Mouse (Mus musculus): ENCODE measurements around the gene Ift88.

DNA sequence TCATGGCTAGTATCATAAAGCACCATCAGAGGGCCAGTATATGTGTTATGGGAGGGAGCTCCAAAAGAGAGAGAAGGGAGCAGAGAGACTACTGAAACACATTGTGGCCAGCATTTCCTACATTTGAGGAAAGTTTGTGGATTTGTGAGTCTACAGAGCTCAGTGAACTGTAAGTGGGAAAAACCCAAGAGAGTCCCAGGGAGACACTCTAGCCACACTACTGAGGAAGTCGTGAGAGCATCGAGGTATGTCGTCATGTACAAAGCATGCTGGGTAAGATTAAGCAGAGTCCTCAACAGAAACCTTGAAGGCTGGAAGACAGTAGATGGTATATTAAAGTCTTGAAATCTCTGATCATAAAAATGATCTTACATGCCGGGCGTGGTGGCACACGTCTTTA is 60.3 kb downstream of the Ift88 start:
- no peak for TF ChIP-seq CTCF (IDR thresholded peaks at IDR 0.05; ENCODE audit: low read depth, low read length)
- no peak for TF ChIP-seq POLR2A (IDR thresholded peaks at IDR 0.05; ENCODE audit: insufficient read depth, low read length)

Data from ES-Bruce4 (cell line).